Mouse (Mus musculus) bone marrow, adult 2 months (tissue): ENCODE data around the gene Ern1.

ENCODE experiments used
- CTCF ChIP-seq: fragments of 200-500 bp; IDR thresholded peaks from 2 replicates; pipeline ENCODE4 v1.5.1; 2011; ENCODE audit warnings: low read length, control low read depth; ENCODE audit not compliant: control insufficient read depth, insufficient read depth
- POLR2A ChIP-seq: fragments of 200-500 bp; IDR thresholded peaks from 2 replicates; pipeline ENCODE4 v1.6.1; 2011; ENCODE audit warnings: low read depth, mild to moderate bottlenecking, control low read depth, low read length, borderline replicate concordance; ENCODE audit not compliant: control insufficient read depth

GRCm38 (mm10) chr11:106485611-106486010 is 2.0 kb downstream of the Ern1 start:
- TF ChIP-seq CTCF, result no peak
- TF ChIP-seq POLR2A, result no peak
